Comparison of ENCODE assay signal across 32 mouse cellular contexts in genomic region chr2:7310840-7311182, GRCm38 (mm10).
DNase-seq lines count a peak whose midpoint lies in the region; ATAC-seq and TF ChIP-seq lines count a peak whose summit lies in the region.
"Had no signal": no experiment of that assay in that cellular context is flagged by ENCODE, and none has a peak within 500 bp of the region (broad histone marks: within the 10 kb centered on the region; RNA-seq: fewer than 3 reads in every experiment).

No protein-coding gene starts in this region.

- H3K4me2 ChIP-seq in hindbrain, embryonic 16.5 days (ENCODE audit: low read length) = no peak overlapping the region
- H3K4me2 ChIP-seq in hindbrain, postnatal 0 days (ENCODE audit: low read depth, low read length) = no peak overlapping the region
- H3K4me2 ChIP-seq in midbrain, embryonic 12.5 days (replicated peaks) = no peak overlapping the region
- H3K4me2 ChIP-seq in midbrain, embryonic 15.5 days = no peak overlapping the region
- H3K4me2 ChIP-seq in forebrain, embryonic 15.5 days (replicated peaks) = no peak overlapping the region
- H3K4me2 ChIP-seq: heart, embryonic 11.5 days; kidney, embryonic 15.5 days; limb, embryonic 15.5 days; liver, embryonic 13.5 days; neural tube, embryonic 13.5 days had no signal

- no peaks in the 10 kb centered on the region for H3K9me3 ChIP-seq in hindbrain, embryonic 16.5 days (ENCODE audit: control insufficient read depth, low read length)
- H3K9me3 ChIP-seq in hindbrain, postnatal 0 days (ENCODE audit: low read length) = no peaks in the 10 kb centered on the region
- H3K9me3 ChIP-seq in midbrain, embryonic 12.5 days = no peaks in the 10 kb centered on the region
- no peaks in the 10 kb centered on the region for H3K9me3 ChIP-seq in midbrain, embryonic 15.5 days
- H3K9me3 ChIP-seq in forebrain, embryonic 15.5 days = no peaks in the 10 kb centered on the region
- H3K9me3 ChIP-seq: kidney, embryonic 15.5 days; limb, embryonic 10.5 days; limb, embryonic 15.5 days; liver, embryonic 13.5 days; megakaryocyte, embryonic 14.5 days; neural tube, embryonic 13.5 days had no signal

- no peak for TF ChIP-seq CTCF in hindbrain, postnatal 0 days (IDR thresholded peaks at IDR 0.05; ENCODE audit: low read depth)

- no peak overlapping the region for H3K27ac ChIP-seq in hindbrain, embryonic 16.5 days (ENCODE audit: low read depth, low read length)
- H3K27ac ChIP-seq in hindbrain, postnatal 0 days = no peak overlapping the region
- no peak overlapping the region for H3K27ac ChIP-seq in midbrain, embryonic 12.5 days (replicated peaks)
- H3K27ac ChIP-seq in midbrain, embryonic 15.5 days = no peak overlapping the region
- peak overlapping the region; percentile 73 for H3K27ac ChIP-seq in forebrain, embryonic 15.5 days (replicated peaks)
- H3K27ac ChIP-seq: gastrocnemius, adult 2 months; kidney, embryonic 15.5 days; limb, embryonic 10.5 days; limb, embryonic 15.5 days; liver, embryonic 13.5 days; neural tube, embryonic 13.5 days; stomach, postnatal 0 days had no signal

- H3K4me1 ChIP-seq in hindbrain, embryonic 16.5 days (ENCODE audit: control insufficient read depth, insufficient read depth, low read depth, low read length) = peaks cover 15% of the 10 kb centered on the region
- H3K4me1 ChIP-seq in hindbrain, postnatal 0 days (ENCODE audit: insufficient read depth, low read length) = peaks cover 10% of the 10 kb centered on the region; the same call in 1 of the 2 replicates
- H3K4me1 ChIP-seq in midbrain, embryonic 12.5 days = peaks cover 37% of the 10 kb centered on the region
- peaks cover 27% of the 10 kb centered on the region for H3K4me1 ChIP-seq in midbrain, embryonic 15.5 days
- peaks cover 39% of the 10 kb centered on the region for H3K4me1 ChIP-seq in forebrain, embryonic 15.5 days
- H3K4me1 ChIP-seq: kidney, embryonic 15.5 days; limb, embryonic 15.5 days; liver, embryonic 13.5 days; megakaryocyte, embryonic 14.5 days had no signal

- DNase-seq in hindbrain, postnatal 0 days (ENCODE audit: low spot score) = no peak
- DNase-seq in retina, postnatal 1 day = peak; percentile 64
- no peak for DNase-seq in thymus, postnatal 25 days
- DNase-seq: adrenal gland, adult 8-10 months; cerebellum, adult 8-10 months; cerebellum, postnatal 25 days; gastrocnemius, adult 2 months; gastrocnemius, postnatal 36 days; heart, adult 18-20 months; heart, postnatal 4 days; kidney, adult 11 months; kidney, postnatal 25 days; liver, embryonic 13.5 days; lung, adult 18-20 months; lung, postnatal 4 days; right cerebral cortex, adult 18-20 months; thymus, adult 2 months; thymus, postnatal 4 days had no signal

- no peak overlapping the region for H3K9ac ChIP-seq in hindbrain, embryonic 16.5 days (ENCODE audit: low read depth, low read length)
- no peak overlapping the region for H3K9ac ChIP-seq in hindbrain, postnatal 0 days (replicated peaks; ENCODE audit: low read length)
- no peak overlapping the region for H3K9ac ChIP-seq in midbrain, embryonic 12.5 days (replicated peaks)
- H3K9ac ChIP-seq in midbrain, embryonic 15.5 days = no peak overlapping the region
- H3K9ac ChIP-seq in forebrain, embryonic 15.5 days (replicated peaks) = no peak overlapping the region
- H3K9ac ChIP-seq: kidney, embryonic 15.5 days; limb, embryonic 15.5 days; liver, embryonic 13.5 days; neural tube, embryonic 13.5 days had no signal

- H3K4me3 ChIP-seq in hindbrain, embryonic 16.5 days (ENCODE audit: low read length) = no peak overlapping the region
- H3K4me3 ChIP-seq in hindbrain, postnatal 0 days (ENCODE audit: low read length) = no peak overlapping the region
- H3K4me3 ChIP-seq in midbrain, embryonic 12.5 days = no peak overlapping the region
- H3K4me3 ChIP-seq in midbrain, embryonic 15.5 days = no peak overlapping the region
- H3K4me3 ChIP-seq in forebrain, embryonic 15.5 days = no peak overlapping the region
- H3K4me3 ChIP-seq: gastrocnemius, adult 2 months; kidney, embryonic 15.5 days; limb, embryonic 10.5 days; limb, embryonic 15.5 days; liver, embryonic 13.5 days; megakaryocyte, embryonic 14.5 days; neural tube, embryonic 13.5 days had no signal

- H3K36me3 ChIP-seq in hindbrain, embryonic 16.5 days (ENCODE audit: control insufficient read depth, insufficient read depth, low read length) = no peaks in the 10 kb centered on the region
- H3K36me3 ChIP-seq in hindbrain, postnatal 0 days (ENCODE audit: insufficient read depth, low read length) = no peaks in the 10 kb centered on the region
- no peaks in the 10 kb centered on the region for H3K36me3 ChIP-seq in midbrain, embryonic 12.5 days
- no peaks in the 10 kb centered on the region for H3K36me3 ChIP-seq in midbrain, embryonic 15.5 days (replicated peaks)
- H3K36me3 ChIP-seq in forebrain, embryonic 15.5 days = no peaks in the 10 kb centered on the region
- H3K36me3 ChIP-seq: kidney, embryonic 15.5 days; limb, embryonic 10.5 days; limb, embryonic 15.5 days; liver, embryonic 13.5 days; neural tube, embryonic 13.5 days had no signal

- ATAC-seq in hindbrain, embryonic 16.5 days = 0 out of 2 replicates have a peak, but pooled peaks have one; percentile 37
- no peak for ATAC-seq in hindbrain, postnatal 0 days
- peak; percentile 10; the same call in 1 of the 2 replicates for ATAC-seq in midbrain, embryonic 12.5 days (ENCODE audit: low FRiP score, low read depth)
- ATAC-seq in midbrain, embryonic 15.5 days (replicated peaks) = no peak; the same call in 1 of the 2 replicates
- peak; percentile 39; the same call in 1 of the 2 replicates for ATAC-seq in forebrain, embryonic 15.5 days (replicated peaks)
- no peak for ATAC-seq in activated CD4-positive, CD25-positive, alpha-beta regulatory T cell, adult 4 months
- ATAC-seq: CD4-positive, CD25-positive, alpha-beta regulatory T cell, adult 4 months; lung, postnatal 0 days had no signal

- H3K27me3 ChIP-seq in hindbrain, embryonic 16.5 days (replicated peaks; ENCODE audit: control insufficient read depth, insufficient read depth, low read length) = no peaks in the 10 kb centered on the region
- no peaks in the 10 kb centered on the region for H3K27me3 ChIP-seq in hindbrain, postnatal 0 days (ENCODE audit: insufficient read depth, low read length)
- H3K27me3 ChIP-seq in midbrain, embryonic 12.5 days = peaks cover 7% of the 10 kb centered on the region
- H3K27me3 ChIP-seq in midbrain, embryonic 15.5 days (replicated peaks) = no peaks in the 10 kb centered on the region
- H3K27me3 ChIP-seq in forebrain, embryonic 15.5 days = no peaks in the 10 kb centered on the region
- H3K27me3 ChIP-seq: kidney, embryonic 15.5 days; limb, embryonic 15.5 days; liver, embryonic 13.5 days; megakaryocyte, embryonic 14.5 days; neural tube, embryonic 13.5 days had no signal

- 70% methylated on average over 2 of the region's 2 CpGs for WGBS in hindbrain, embryonic 16.5 days
- 68% methylated on average over 2 of the region's 2 CpGs for WGBS in hindbrain, postnatal 0 days
- 68% methylated on average over 2 of the region's 2 CpGs for WGBS in midbrain, embryonic 12.5 days
- 68% methylated on average over 2 of the region's 2 CpGs for WGBS in midbrain, embryonic 15.5 days
- 23% methylated on average over 2 of the region's 2 CpGs for WGBS in forebrain, embryonic 15.5 days

Comparison
In these comparisons a context has a peak if more than half of its experiments do, and no peak if none do; other contexts are left out.
1. ATAC-seq: peak in hindbrain, embryonic 16.5 days (single experiment), midbrain, embryonic 12.5 days (single experiment) and forebrain, embryonic 15.5 days (single experiment); none in hindbrain, postnatal 0 days (single experiment), midbrain, embryonic 15.5 days (single experiment) and activated CD4-positive, CD25-positive, alpha-beta regulatory T cell, adult 4 months (single experiment).